Mouse (Mus musculus): ENCODE data around the gene Miga2. TPM values are rescaled to one million over a fixed set of nuclear protein-coding genes. Genes with fewer than 3 reads are reported as not detected.
A peak's percentile ranks its signal among the peaks of the same experiment; 100 is the strongest.

Miga2 gene
- polyA plus RNA-seq, 1 experiment from 2014 or later: 2.4 TPM

GRCm38 (mm10) chr2:30372726-30373125 lies 8.7 kb downstream of the Miga2 start:
- H3K36me3 ChIP-seq (ENCODE audit: inconsistent target): peaks cover 21% of the 10 kb centered on the region; the same call in 1 of the 2 replicates

GRCm38 (mm10) chr2:30375893-30376292 lies 11.9 kb downstream of the Miga2 start:
- WGBS (ENCODE audit: missing documents): 96% methylated on average over 10 of the region's 10 CpGs
- Histone ChIP-seq H3K79me2 (ENCODE audit: inconsistent target) (no peaks in the 10 kb centered on the region), H3K27ac (no peak overlapping the region), H3K4me3 (ENCODE audit: inconsistent target) (no peak overlapping the region), H3K36me3 (ENCODE audit: inconsistent target) (peaks cover 6% of the 10 kb centered on the region; the same call in 1 of the 2 replicates)

More at GRCm38 (mm10) chr2:30372726-30373125, 8.7 kb downstream of the Miga2 start:
- Histone ChIP-seq H3K27ac (no peak overlapping the region), H3K79me2 (ENCODE audit: inconsistent target) (no peaks in the 10 kb centered on the region), H3K4me3 (ENCODE audit: inconsistent target) (no peak overlapping the region)
- 100% methylated on average over 4 of the region's 5 CpGs for WGBS (ENCODE audit: missing documents)

GRCm38 (mm10) chr2:30377721-30378120 lies 13.7 kb downstream of the Miga2 start:
- WGBS (ENCODE audit: missing documents): 95% methylated on average over 5 of the region's 5 CpGs
- no peaks in the 10 kb centered on the region; the same call in 1 of the 2 replicates for H3K36me3 ChIP-seq (ENCODE audit: inconsistent target)
- H3K27ac ChIP-seq: no peak overlapping the region
- H3K79me2 ChIP-seq (ENCODE audit: inconsistent target): no peaks in the 10 kb centered on the region
- H3K4me3 ChIP-seq (ENCODE audit: inconsistent target): no peak overlapping the region

- Histone ChIP-seq H3K79me2 (ENCODE audit: inconsistent target) (no peaks in the 10 kb centered on the region), H3K4me3 (ENCODE audit: inconsistent target) (no peak overlapping the region), H3K36me3 (ENCODE audit: inconsistent target) (no peaks in the 10 kb centered on the region; the same call in 1 of the 2 replicates), H3K27ac (no peak overlapping the region)
- WGBS (ENCODE audit: missing documents): 96% methylated on average over 7 of the region's 7 CpGs
Observed at GRCm38 (mm10) chr2:30379307-30379706, 15.3 kb downstream of the Miga2 start.

GRCm38 (mm10) chr2:30380564-30381376 lies 16.7 kb downstream of the Miga2 start:
- H3K27ac ChIP-seq: no peak overlapping the region
- H3K79me2 ChIP-seq (ENCODE audit: inconsistent target): no peaks in the 10 kb centered on the region
- WGBS (ENCODE audit: missing documents): 91% methylated on average over 8 of the region's 10 CpGs
- no peaks in the 10 kb centered on the region; the same call in 1 of the 2 replicates for H3K36me3 ChIP-seq (ENCODE audit: inconsistent target)
- H3K4me3 ChIP-seq (ENCODE audit: inconsistent target): no peak overlapping the region

- 100% methylated on average over 1 of the region's 4 CpGs for WGBS (ENCODE audit: missing documents)
- Histone ChIP-seq H3K4me3 (ENCODE audit: inconsistent target) (no peak overlapping the region), H3K27ac (no peak overlapping the region), H3K36me3 (ENCODE audit: inconsistent target) (no peaks in the 10 kb centered on the region; the same call in 1 of the 2 replicates), H3K79me2 (ENCODE audit: inconsistent target) (no peaks in the 10 kb centered on the region)
Observed at GRCm38 (mm10) chr2:30381377-30381725, 17.3 kb downstream of the Miga2 start.

GRCm38 (mm10) chr2:30384814-30385213 lies 20.8 kb downstream of the Miga2 start:
- Histone ChIP-seq H3K4me3 (ENCODE audit: inconsistent target) (no peak overlapping the region), H3K36me3 (ENCODE audit: inconsistent target) (no peaks in the 10 kb centered on the region), H3K79me2 (ENCODE audit: inconsistent target) (no peaks in the 10 kb centered on the region), H3K27ac (no peak overlapping the region)
- WGBS (ENCODE audit: missing documents): 14% methylated on average over 5 of the region's 5 CpGs

- H3K4me3 ChIP-seq (ENCODE audit: inconsistent target): no peak overlapping the region
- H3K27ac ChIP-seq: no peak overlapping the region
- H3K79me2 ChIP-seq (ENCODE audit: inconsistent target): no peaks in the 10 kb centered on the region
- WGBS (ENCODE audit: missing documents): 86% methylated on average over 4 of the region's 4 CpGs
- H3K36me3 ChIP-seq (ENCODE audit: inconsistent target): no peaks in the 10 kb centered on the region
Observed at GRCm38 (mm10) chr2:30385591-30385990, 21.6 kb downstream of the Miga2 start.

- 89% methylated on average over 9 of the region's 9 CpGs for WGBS (ENCODE audit: missing documents)
- no peaks in the 10 kb centered on the region for H3K79me2 ChIP-seq (ENCODE audit: inconsistent target)
- H3K4me3 ChIP-seq (ENCODE audit: inconsistent target): no peak overlapping the region
- H3K27ac ChIP-seq: no peak overlapping the region
- no peaks in the 10 kb centered on the region for H3K36me3 ChIP-seq (ENCODE audit: inconsistent target)
Observed at GRCm38 (mm10) chr2:30386913-30387312, 22.9 kb downstream of the Miga2 start.

- WGBS (ENCODE audit: missing documents): 100% methylated on average over 2 of the region's 2 CpGs
- Histone ChIP-seq H3K36me3 (ENCODE audit: inconsistent target) (no peaks in the 10 kb centered on the region), H3K4me3 (ENCODE audit: inconsistent target) (no peak overlapping the region), H3K79me2 (ENCODE audit: inconsistent target) (peaks cover 10% of the 10 kb centered on the region), H3K27ac (no peak overlapping the region)
Observed at GRCm38 (mm10) chr2:30389000-30389399, 25.0 kb downstream of the Miga2 start.

- peak within 1 kb of the TSS; percentile 55 for H3K4me3 ChIP-seq (ENCODE audit: inconsistent target)
Observed at GRCm38 (mm10) chr2:30392114-30392576, 28.1 kb downstream of the Miga2 start, which contains the start of gene Dolpp1. Dolpp1 (plus strand) TSS chr2:30392254.

GRCm38 (mm10) chr2:30392577-30393369 lies 28.7 kb downstream of the Miga2 start:
- peak overlapping the region; percentile 71 for H3K27ac ChIP-seq
- 1% methylated on average over 36 of the region's 54 CpGs for WGBS (ENCODE audit: missing documents)
- peaks cover 14% of the 10 kb centered on the region; the same call in 1 of the 2 replicates for H3K36me3 ChIP-seq (ENCODE audit: inconsistent target)
- H3K79me2 ChIP-seq (ENCODE audit: inconsistent target): peaks cover 32% of the 10 kb centered on the region
- H3K4me3 ChIP-seq (ENCODE audit: inconsistent target): peak overlapping the region; percentile 55

More at GRCm38 (mm10) chr2:30392114-30392576, 28.1 kb downstream of the Miga2 start, which contains the start of gene Dolpp1:
- Histone ChIP-seq H3K36me3 (ENCODE audit: inconsistent target) (peaks cover 7% of the 10 kb centered on the region; the same call in 1 of the 2 replicates), H3K79me2 (ENCODE audit: inconsistent target) (peaks cover 32% of the 10 kb centered on the region), H3K27ac (peak within 1 kb of the TSS; percentile 71)
- 0% methylated on average over 40 of the region's 40 CpGs for WGBS (ENCODE audit: missing documents)

GRCm38 (mm10) chr2:30393370-30393656 lies 29.3 kb downstream of the Miga2 start:
- peak overlapping the region; percentile 71 for H3K27ac ChIP-seq
- peak overlapping the region; percentile 55 for H3K4me3 ChIP-seq (ENCODE audit: inconsistent target)
- WGBS (ENCODE audit: missing documents): 80% methylated on average over 1 of the region's 1 CpGs
- peaks cover 19% of the 10 kb centered on the region; the same call in 1 of the 2 replicates for H3K36me3 ChIP-seq (ENCODE audit: inconsistent target)
- peaks cover 32% of the 10 kb centered on the region for H3K79me2 ChIP-seq (ENCODE audit: inconsistent target)

GRCm38 (mm10) chr2:30395757-30396156 lies 31.7 kb downstream of the Miga2 start:
- Histone ChIP-seq H3K4me3 (ENCODE audit: inconsistent target) (no peak overlapping the region), H3K27ac (peak overlapping the region; percentile 19; the same call in 1 of the 2 replicates), H3K79me2 (ENCODE audit: inconsistent target) (peaks cover 32% of the 10 kb centered on the region), H3K36me3 (ENCODE audit: inconsistent target) (peaks cover 43% of the 10 kb centered on the region; the same call in 1 of the 2 replicates)
- 91% methylated on average over 7 of the region's 7 CpGs for WGBS (ENCODE audit: missing documents)
